Mouse (Mus musculus) kidney, adult 2 months (tissue): ENCODE measurements around the gene Pcyt1b.

ENCODE experiments used
- CTCF ChIP-seq: fragments of 200-500 bp; conservative IDR thresholded peaks from 2 replicates; pipeline ENCODE4 v1.5.1; 2011; ENCODE audit warnings: low read depth, mild to moderate bottlenecking, control low read depth, low read length, moderate library complexity, mixed read lengths; ENCODE audit not compliant: insufficient read depth, insufficient read length
- POLR2A ChIP-seq: fragments of 200-500 bp; IDR thresholded peaks from one replicate; pipeline ENCODE4 v1.6.1; 2011; ENCODE audit warnings: low read depth, low read length, control low read depth

DNA sequence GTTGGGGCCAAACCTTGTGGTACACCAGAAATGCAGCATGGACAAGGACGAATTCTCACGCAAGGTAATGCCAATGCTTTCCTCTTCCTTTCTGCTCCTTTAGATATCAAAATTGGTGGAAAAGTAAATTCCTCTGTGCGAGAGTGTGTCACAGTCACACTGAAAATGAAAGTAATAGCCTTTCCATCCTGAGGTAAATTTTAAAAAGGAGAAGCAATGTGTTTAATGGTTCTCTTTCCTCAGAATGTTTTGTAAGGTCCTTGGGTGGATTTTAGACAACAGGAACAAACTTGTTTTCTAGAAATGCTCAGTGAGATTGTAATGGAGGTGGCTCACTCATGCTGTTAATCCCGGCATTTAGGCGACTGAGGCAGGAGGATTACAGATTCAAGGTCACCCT, 490 bp downstream of the Pcyt1b start:
- no peak for TF ChIP-seq CTCF
- no peak for TF ChIP-seq POLR2A
